Mouse (Mus musculus) midbrain, embryonic 16.5 days (tissue): ENCODE data around the gene Dnm3. TPM values are rescaled to one million over a fixed set of nuclear protein-coding genes. Genes with fewer than 3 reads are reported as not detected.

Source experiments
- ATAC-seq: fragments of 200-750 bp; cut with Nextera tagmentation; 2 replicates; pipeline ENCODE4 v1.8.0; 2017; ENCODE audit warnings: moderate TSS enrichment
- H3K27ac ChIP-seq: fragments of 300-500 bp; sonication (generic); 2 replicates; pipeline ENCODE4 v1.5.1; 2014; ENCODE audit warnings: mild to moderate bottlenecking, low read length, mixed read lengths
- H3K27me3 ChIP-seq: fragments of 300-500 bp; sonication (generic); 2 replicates; pipeline ENCODE4 v1.6.1; 2014; ENCODE audit warnings: low read depth, low read length, mixed read lengths; ENCODE audit not compliant: control insufficient read depth, insufficient read depth
- H3K36me3 ChIP-seq: fragments of 300-500 bp; sonication (generic); 2 replicates; pipeline ENCODE4 v1.6.1; 2014; ENCODE audit warnings: mild to moderate bottlenecking, low read length, moderate library complexity, mixed read lengths; ENCODE audit not compliant: control insufficient read depth, insufficient read depth
- H3K4me1 ChIP-seq: fragments of 300-500 bp; sonication (generic); 2 replicates; pipeline ENCODE4 v1.6.1; 2014; ENCODE audit warnings: mild to moderate bottlenecking, low read length, mixed read lengths; ENCODE audit not compliant: control insufficient read depth, insufficient read depth
- H3K4me2 ChIP-seq: fragments of 300-500 bp; sonication (generic); 2 replicates; pipeline ENCODE4 v1.6.1; 2014; ENCODE audit warnings: mild to moderate bottlenecking, low read length, mixed read lengths
- H3K4me3 ChIP-seq: fragments of 300-500 bp; sonication (generic); 2 replicates; pipeline ENCODE4 v1.5.1; 2014; ENCODE audit warnings: low read depth, mild to moderate bottlenecking, low read length, moderate library complexity, mixed read lengths
- H3K9ac ChIP-seq: fragments of 300-500 bp; sonication (generic); 2 replicates; pipeline ENCODE4 v1.6.1; 2014; ENCODE audit warnings: low read depth, low read length, mixed read lengths
- H3K9me3 ChIP-seq: fragments of 300-500 bp; sonication (generic); replicated peaks from 2 replicates; pipeline ENCODE4 v1.6.1; 2014; ENCODE audit warnings: mild to moderate bottlenecking, low read length, mixed read lengths; ENCODE audit not compliant: control insufficient read depth, poor library complexity, severe bottlenecking
- WGBS: fragments of 180-500 bp; shearing (Covaris S2); extraction: QIAGEN DNeasy Blood & Tissue Kit; methylation state at CpG from one replicate; pipeline ENCODE4 v1.1.7; 2014; 5-methylcytosine and 5-hydroxymethylcytosine counted together
- polyA plus RNA-seq: library from polyadenylated mRNA; unstranded; fragments of >200 nt; fragmentation: Nextera tagmentation; extraction: Ambion mirVana; gene quantifications from 2 replicates; pipeline ENCODE4 v1.2.1, GENCODE M21; 2015

Dnm3 gene
- polyA plus RNA-seq, 1 experiment from 2014 or later = 69.4 TPM

DNA sequence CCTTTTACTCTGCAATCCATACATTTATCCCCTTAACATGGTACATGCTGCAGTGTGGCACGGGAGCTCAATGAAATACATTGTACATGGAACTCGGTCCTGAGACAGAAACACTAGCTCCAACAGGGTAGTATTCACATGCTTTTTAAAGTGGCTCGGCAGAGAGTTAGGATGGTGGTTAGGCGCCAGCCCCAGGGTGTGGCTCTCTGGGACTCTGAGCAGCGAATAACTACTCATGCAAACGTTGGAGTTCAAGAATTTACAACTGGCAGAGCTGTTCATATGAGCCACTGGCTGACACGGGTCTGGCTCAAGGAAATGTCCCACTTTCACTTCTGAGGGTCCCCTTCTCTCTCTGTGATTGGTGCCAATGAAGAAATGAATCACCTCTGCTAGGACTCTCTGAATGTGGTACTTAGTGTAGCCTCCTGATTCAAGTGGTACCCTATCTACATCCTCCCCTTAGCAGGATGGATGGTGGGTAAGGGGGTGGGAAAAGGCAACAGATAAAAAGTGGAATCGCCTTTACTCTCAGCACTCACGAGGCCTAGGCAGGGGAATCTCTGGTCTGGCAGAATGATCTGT lies 438.7 kb downstream of the Dnm3 start:
- no peaks in the 10 kb centered on the region for H3K36me3 ChIP-seq
- H3K4me3 ChIP-seq = no peak overlapping the region
- H3K27me3 ChIP-seq = no peaks in the 10 kb centered on the region
- no peak overlapping the region for H3K9ac ChIP-seq
- no peak for ATAC-seq
- H3K9me3 ChIP-seq = no peaks in the 10 kb centered on the region
- peaks cover 5% of the 10 kb centered on the region for H3K4me1 ChIP-seq
- no peak overlapping the region for H3K4me2 ChIP-seq
- H3K27ac ChIP-seq = no peak overlapping the region
- 81% methylated on average over 9 of the region's 9 CpGs for WGBS

DNA sequence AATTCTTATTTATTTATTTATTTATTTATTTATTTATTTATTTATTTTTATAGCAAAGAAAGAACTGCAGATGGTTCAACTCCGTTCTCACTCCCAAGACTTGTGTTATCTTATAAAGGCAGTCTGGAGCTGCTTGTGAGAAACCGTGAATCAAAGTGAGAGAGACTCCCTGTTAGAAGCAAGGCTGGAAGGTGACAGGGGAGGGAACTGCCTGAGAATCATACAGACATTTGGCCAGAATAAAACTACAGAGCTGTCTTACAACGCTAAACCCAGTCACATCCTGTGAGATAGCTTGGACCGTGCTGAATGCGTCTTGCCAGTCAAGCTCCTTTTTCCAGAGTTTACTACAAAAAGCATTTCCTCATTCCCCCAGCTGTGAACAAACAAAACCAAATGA lies 439.4 kb downstream of the Dnm3 start:
- H3K4me1 ChIP-seq = peaks cover 5% of the 10 kb centered on the region
- no peak overlapping the region for H3K27ac ChIP-seq
- H3K4me3 ChIP-seq = no peak overlapping the region
- H3K4me2 ChIP-seq = no peak overlapping the region
- H3K36me3 ChIP-seq = no peaks in the 10 kb centered on the region
- H3K9me3 ChIP-seq = peaks cover 4% of the 10 kb centered on the region; the same call in 1 of the 2 replicates
- ATAC-seq = 0 out of 2 replicates have a peak, but pooled peaks have one; percentile 36
- no peaks in the 10 kb centered on the region for H3K27me3 ChIP-seq
- WGBS = 73% methylated on average over 5 of the region's 5 CpGs
- H3K9ac ChIP-seq = no peak overlapping the region

GRCm38 (mm10) chr1:162037968-162038421 lies 439.8 kb downstream of the Dnm3 start:
- Histone ChIP-seq H3K9ac (no peak overlapping the region), H3K9me3 (peaks cover 6% of the 10 kb centered on the region), H3K27ac (0 out of 2 replicates have a peak overlapping the region, but pooled peaks have one; percentile 42), H3K4me3 (no peak overlapping the region), H3K36me3 (no peaks in the 10 kb centered on the region), H3K27me3 (no peaks in the 10 kb centered on the region), H3K4me1 (peaks cover 5% of the 10 kb centered on the region), H3K4me2 (no peak overlapping the region)
- peak; percentile 74 for ATAC-seq
- 61% methylated on average over 10 of the region's 10 CpGs for WGBS

DNA sequence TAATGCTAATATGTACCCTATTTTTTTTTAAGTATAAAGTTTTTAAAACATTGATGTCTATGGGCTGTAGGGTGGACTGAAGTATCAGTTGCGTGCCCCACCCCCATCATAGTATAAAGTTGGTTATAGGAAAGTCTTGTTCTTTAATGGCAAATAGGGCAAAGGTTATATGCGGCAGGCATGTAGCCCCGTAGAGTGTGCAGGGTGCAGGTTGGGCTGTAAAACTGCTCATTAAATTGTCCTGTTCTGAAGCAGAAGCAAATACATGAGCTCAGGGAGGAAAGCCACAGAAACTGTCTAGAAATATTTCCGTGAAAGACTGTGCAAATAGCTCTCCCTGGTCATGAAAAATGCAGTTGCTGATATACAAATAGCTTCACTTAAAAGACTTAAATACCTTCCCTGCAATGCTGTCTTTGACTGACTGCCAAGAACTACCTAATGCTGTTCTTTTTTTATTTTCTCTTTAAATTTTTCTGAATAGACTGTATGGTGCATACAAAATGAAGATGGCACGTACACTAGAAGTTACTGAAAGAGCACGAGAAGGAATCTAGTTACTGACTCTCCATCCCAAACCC lies 440.6 kb downstream of the Dnm3 start:
- Histone ChIP-seq H3K9ac (no peak overlapping the region), H3K4me1 (peaks cover 5% of the 10 kb centered on the region), H3K36me3 (no peaks in the 10 kb centered on the region), H3K27me3 (no peaks in the 10 kb centered on the region), H3K4me2 (no peak overlapping the region), H3K27ac (no peak overlapping the region), H3K9me3 (peaks cover 11% of the 10 kb centered on the region), H3K4me3 (no peak overlapping the region)
- ATAC-seq = peak; percentile 56; the same call in 1 of the 2 replicates
- 58% methylated on average over 6 of the region's 6 CpGs for WGBS

DNA sequence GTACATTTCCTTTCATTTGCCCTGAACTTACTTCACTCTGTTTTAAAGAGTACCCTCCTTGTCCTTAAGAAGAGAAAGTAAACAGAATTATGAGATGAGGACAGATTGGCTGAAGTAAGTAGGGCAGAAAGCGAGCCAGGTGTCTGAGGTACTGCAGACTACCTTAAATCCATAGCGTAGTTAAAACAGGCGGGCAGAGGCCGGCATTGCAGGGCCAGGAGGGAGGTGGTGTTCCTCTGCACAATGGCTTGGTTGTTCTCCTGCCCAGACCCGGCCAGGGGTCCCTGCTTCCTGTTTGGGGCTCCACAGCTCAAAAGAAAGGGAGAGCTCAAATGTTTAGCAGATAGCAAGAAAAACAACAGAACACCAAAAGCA lies 441.4 kb downstream of the Dnm3 start:
- H3K4me2 ChIP-seq = no peak overlapping the region
- WGBS = 37% methylated on average over 5 of the region's 5 CpGs
- no peak overlapping the region for H3K4me3 ChIP-seq
- no peak overlapping the region for H3K9ac ChIP-seq
- ATAC-seq = no peak
- no peak overlapping the region for H3K27ac ChIP-seq
- H3K36me3 ChIP-seq = no peaks in the 10 kb centered on the region
- peaks cover 5% of the 10 kb centered on the region for H3K4me1 ChIP-seq
- H3K9me3 ChIP-seq = peaks cover 12% of the 10 kb centered on the region
- H3K27me3 ChIP-seq = no peaks in the 10 kb centered on the region

GRCm38 (mm10) chr1:162035800-162036460 lies 441.9 kb downstream of the Dnm3 start:
- Histone ChIP-seq H3K9ac (no peak overlapping the region), H3K27ac (no peak overlapping the region), H3K4me3 (no peak overlapping the region), H3K9me3 (peaks cover 12% of the 10 kb centered on the region), H3K4me1 (peaks cover 5% of the 10 kb centered on the region), H3K27me3 (no peaks in the 10 kb centered on the region), H3K36me3 (no peaks in the 10 kb centered on the region), H3K4me2 (no peak overlapping the region)
- 88% methylated on average over 6 of the region's 6 CpGs for WGBS
- ATAC-seq = no peak

GRCm38 (mm10) chr1:162023681-162024270 lies 454.1 kb downstream of the Dnm3 start:
- Histone ChIP-seq H3K4me2 (no peak overlapping the region), H3K9ac (no peak overlapping the region), H3K4me3 (no peak overlapping the region), H3K27me3 (no peaks in the 10 kb centered on the region), H3K4me1 (peaks cover 6% of the 10 kb centered on the region), H3K36me3 (no peaks in the 10 kb centered on the region), H3K27ac (no peak overlapping the region), H3K9me3 (no peaks in the 10 kb centered on the region)
- 57% methylated on average over 8 of the region's 8 CpGs for WGBS
- ATAC-seq = no peak

DNA sequence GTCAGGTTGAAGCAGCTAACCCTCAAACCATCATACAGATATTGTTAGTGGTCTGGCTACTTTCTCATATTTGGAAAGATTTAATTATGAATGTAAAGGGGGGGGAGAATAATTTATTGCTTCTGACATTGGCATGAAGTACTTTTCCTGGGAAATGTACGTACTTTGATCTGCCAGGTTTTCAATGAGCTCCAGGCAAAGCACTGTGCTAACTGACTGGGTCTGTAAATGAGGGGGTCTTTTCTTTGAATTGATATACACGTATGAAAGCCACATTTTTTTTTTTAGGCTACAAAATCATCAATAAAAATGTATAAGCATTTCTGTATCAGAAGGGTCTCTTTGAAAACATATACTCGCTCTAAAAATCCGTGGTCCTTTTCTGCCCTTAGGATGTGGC lies 457.1 kb downstream of the Dnm3 start:
- WGBS = 53% methylated on average over 4 of the region's 4 CpGs
- ATAC-seq = no peak
- H3K36me3 ChIP-seq = no peaks in the 10 kb centered on the region
- H3K4me3 ChIP-seq = no peak overlapping the region
- no peak overlapping the region for H3K4me2 ChIP-seq
- no peaks in the 10 kb centered on the region for H3K27me3 ChIP-seq
- peaks cover 6% of the 10 kb centered on the region for H3K4me1 ChIP-seq
- no peaks in the 10 kb centered on the region for H3K9me3 ChIP-seq
- H3K9ac ChIP-seq = no peak overlapping the region
- no peak overlapping the region; the same call in 1 of the 2 replicates for H3K27ac ChIP-seq

- Histone ChIP-seq H3K9me3 (no peaks in the 10 kb centered on the region), H3K9ac (no peak overlapping the region), H3K4me2 (no peak overlapping the region), H3K36me3 (no peaks in the 10 kb centered on the region), H3K27ac (no peak overlapping the region; the same call in 1 of the 2 replicates), H3K4me3 (no peak overlapping the region), H3K4me1 (peaks cover 6% of the 10 kb centered on the region), H3K27me3 (no peaks in the 10 kb centered on the region)
- 62% methylated on average over 7 of the region's 7 CpGs for WGBS
- ATAC-seq = peak; percentile 55; the same call in 1 of the 2 replicates
Measured at GRCm38 (mm10) chr1:162020303-162020731, 457.5 kb downstream of the Dnm3 start.
